Mouse (Mus musculus) E14TG2a.4 (cell line): ENCODE measurements around the gene Shroom3.
A peak's percentile ranks its signal among the peaks of the same experiment; 100 is the strongest.

ENCODE experiments used
- H3K27me3 ChIP-seq: 2 replicates; pipeline ENCODE4 v1.6.1; 2014; ENCODE audit warnings: low read length, control low read depth; ENCODE audit not compliant: insufficient read depth
- H3K36me3 ChIP-seq: 2 replicates; pipeline ENCODE4 v1.6.1; 2014; ENCODE audit warnings: low read length, control low read depth; ENCODE audit not compliant: insufficient read depth
- H3K4me1 ChIP-seq: replicated peaks from 2 replicates; pipeline ENCODE4 v1.6.1; 2014; ENCODE audit warnings: low read depth, low read length, control low read depth
- H3K4me3 ChIP-seq: replicated peaks from 2 replicates; pipeline ENCODE4 v1.5.1; 2014; ENCODE audit warnings: mild to moderate bottlenecking, low read length
- H3K9me3 ChIP-seq: 2 replicates; pipeline ENCODE4 v1.6.1; 2014; ENCODE audit warnings: low read length, control low read depth
- CTCF ChIP-seq: conservative IDR thresholded peaks from 2 replicates; pipeline ENCODE4 v1.5.1; 2014; ENCODE audit warnings: low read length
- NANOG ChIP-seq: IDR thresholded peaks from 2 replicates; pipeline ENCODE4 v1.6.1; 2014; ENCODE audit warnings: borderline replicate concordance, low read length, mixed read lengths
- POU5F1 ChIP-seq: IDR thresholded peaks from 2 replicates; pipeline ENCODE4 v1.6.1; 2014; ENCODE audit warnings: low read length, borderline replicate concordance

The Shroom3 gene

GRCm38 (mm10) chr5:92683351-92683807 lies at the start of gene Shroom3:
Shroom3 (plus strand) TSS chr5:92683435.
- peaks cover 15% of the 10 kb centered on the region for H3K27me3 ChIP-seq
- peak within 1 kb of the TSS; percentile 79 for H3K4me3 ChIP-seq
- TF ChIP-seq NANOG = peak; percentile 26; the same call in 1 of the 2 replicates
- no peak for TF ChIP-seq CTCF
- no peaks in the 10 kb centered on the region for H3K36me3 ChIP-seq
- no peaks in the 10 kb centered on the region for H3K9me3 ChIP-seq
- H3K4me1 ChIP-seq = peaks cover 43% of the 10 kb centered on the region

- no peaks in the 10 kb centered on the region for H3K36me3 ChIP-seq
- no peaks in the 10 kb centered on the region for H3K4me1 ChIP-seq
- no peaks in the 10 kb centered on the region for H3K27me3 ChIP-seq
- H3K9me3 ChIP-seq = no peaks in the 10 kb centered on the region
- no peak overlapping the region for H3K4me3 ChIP-seq
- TF ChIP-seq POU5F1 (no peak), CTCF (no peak), NANOG (no peak)
These were observed 49.7 kb upstream of the Shroom3 start for GRCm38 (mm10) chr5:92633526-92633925.

GRCm38 (mm10) chr5:92634916-92635315 lies 48.3 kb upstream of the Shroom3 start:
- Histone ChIP-seq H3K4me3 (no peak overlapping the region), H3K4me1 (no peaks in the 10 kb centered on the region), H3K9me3 (no peaks in the 10 kb centered on the region), H3K36me3 (no peaks in the 10 kb centered on the region), H3K27me3 (no peaks in the 10 kb centered on the region)
- TF ChIP-seq NANOG (no peak), CTCF (no peak), POU5F1 (no peak)

GRCm38 (mm10) chr5:92635891-92636290 lies 47.3 kb upstream of the Shroom3 start:
- no peaks in the 10 kb centered on the region for H3K27me3 ChIP-seq
- H3K4me3 ChIP-seq = no peak overlapping the region

GRCm38 (mm10) chr5:92640861-92641260 lies 42.4 kb upstream of the Shroom3 start:
- H3K9me3 ChIP-seq = no peaks in the 10 kb centered on the region
- TF ChIP-seq POU5F1 = no peak
- TF ChIP-seq CTCF = no peak
- no peak for TF ChIP-seq NANOG
- H3K27me3 ChIP-seq = no peaks in the 10 kb centered on the region
- H3K36me3 ChIP-seq = no peaks in the 10 kb centered on the region
- no peaks in the 10 kb centered on the region for H3K4me1 ChIP-seq
- H3K4me3 ChIP-seq = no peak overlapping the region

More at GRCm38 (mm10) chr5:92635891-92636290, 47.3 kb upstream of the Shroom3 start:
- H3K9me3 ChIP-seq = no peaks in the 10 kb centered on the region
- no peaks in the 10 kb centered on the region for H3K36me3 ChIP-seq
- no peaks in the 10 kb centered on the region for H3K4me1 ChIP-seq
- no peak for TF ChIP-seq POU5F1
- no peak for TF ChIP-seq NANOG
- TF ChIP-seq CTCF = no peak

GRCm38 (mm10) chr5:92656256-92656655 lies 27.0 kb upstream of the Shroom3 start:
- H3K4me3 ChIP-seq = no peak overlapping the region
- no peaks in the 10 kb centered on the region for H3K4me1 ChIP-seq
- TF ChIP-seq CTCF (peak; percentile 72), POU5F1 (no peak)
- no peaks in the 10 kb centered on the region for H3K9me3 ChIP-seq
- no peaks in the 10 kb centered on the region for H3K36me3 ChIP-seq
- H3K27me3 ChIP-seq = no peaks in the 10 kb centered on the region

GRCm38 (mm10) chr5:92664321-92664720 lies 18.9 kb upstream of the Shroom3 start:
- H3K4me1 ChIP-seq = peaks cover 7% of the 10 kb centered on the region
- no peak for TF ChIP-seq CTCF
- TF ChIP-seq NANOG = no peak

GRCm38 (mm10) chr5:92666860-92667259 lies 16.4 kb upstream of the Shroom3 start:
- peaks cover 7% of the 10 kb centered on the region for H3K4me1 ChIP-seq
- H3K36me3 ChIP-seq = no peaks in the 10 kb centered on the region
- H3K27me3 ChIP-seq = peaks cover 16% of the 10 kb centered on the region; the same call in 1 of the 2 replicates
- TF ChIP-seq NANOG (no peak), CTCF (no peak), POU5F1 (no peak)
- no peaks in the 10 kb centered on the region for H3K9me3 ChIP-seq
- H3K4me3 ChIP-seq = no peak overlapping the region

More at GRCm38 (mm10) chr5:92664321-92664720, 18.9 kb upstream of the Shroom3 start:
- Histone ChIP-seq H3K9me3 (no peaks in the 10 kb centered on the region), H3K36me3 (no peaks in the 10 kb centered on the region), H3K4me3 (no peak overlapping the region), H3K27me3 (peaks cover 8% of the 10 kb centered on the region; the same call in 1 of the 2 replicates)
